Mouse (Mus musculus) megakaryocyte, embryonic 14.5 days (primary cell): ENCODE data around the gene Tmem170b.

Source experiments
- FLI1 ChIP-seq: IDR thresholded peaks from 2 replicates; pipeline ENCODE4 v1.6.1; 2012; ENCODE audit warnings: low read length, inconsistent platforms, mixed read lengths
- GATA1 ChIP-seq: IDR thresholded peaks from 3 replicates; pipeline ENCODE4 v1.6.1; 2012; ENCODE audit warnings: mixed read lengths, low read length, inconsistent platforms, borderline replicate concordance

GRCm38 (mm10) chr13:41670386-41671130 lies 64.9 kb downstream of the Tmem170b start:
- TF ChIP-seq FLI1 (no peak), GATA1 (no peak)
